8 mouse cellular contexts compared by ENCODE assay signal in the genomic region with DNA sequence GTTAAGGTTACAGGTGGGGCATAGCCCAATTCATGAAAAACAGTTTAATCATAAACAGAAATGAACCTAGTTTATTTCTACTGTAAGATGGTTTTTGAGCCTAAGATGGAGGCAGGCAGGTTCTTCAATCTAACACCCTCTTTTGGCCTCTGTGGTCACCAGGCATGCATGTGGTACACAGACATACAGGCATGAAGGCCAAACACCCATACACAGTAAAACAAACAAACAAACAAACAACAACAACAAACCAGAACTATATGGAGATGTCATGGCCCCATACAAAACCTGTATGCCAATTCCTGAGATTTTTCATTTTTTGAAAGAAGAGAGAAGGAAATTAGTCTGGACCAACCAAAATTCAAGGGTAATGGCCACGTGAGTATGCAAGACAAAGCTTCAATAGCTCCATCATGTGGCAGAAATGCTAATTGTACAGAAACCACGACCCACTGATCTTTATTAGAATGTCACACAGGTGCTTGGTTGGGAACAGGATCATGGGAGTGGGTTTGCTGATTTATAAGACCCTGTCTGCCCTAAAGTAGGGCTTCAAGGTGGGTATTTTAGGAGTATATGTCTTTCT. TPM values are rescaled to one million over a fixed set of nuclear protein-coding genes. Genes with fewer than 3 reads are reported as not detected.
DNase-seq lines count a peak whose midpoint lies in the region; ATAC-seq and TF ChIP-seq lines count a peak whose summit lies in the region.

No protein-coding gene starts in this region.

- no peak overlapping the region for H3K4me2 ChIP-seq in CH12.LX (ENCODE audit: insufficient read depth, low read depth, poor library complexity, severe bottlenecking)
- no peak overlapping the region for H3K4me2 ChIP-seq in heart, embryonic 16.5 days (ENCODE audit: low read depth, low read length)

- WGBS in heart, embryonic 16.5 days = 1% methylated on average over 2 of the region's 2 CpGs

- H3K4me1 ChIP-seq in CH12.LX (ENCODE audit: control insufficient read depth in 1 of 2, insufficient read depth in 2 of 2) = 0 out of 4 replicates have a peak, but pooled peaks cover 0 to 5% of the 10 kb centered on the region in 2 experiments
- no peaks in the 10 kb centered on the region for H3K4me1 ChIP-seq in heart, embryonic 16.5 days (ENCODE audit: control insufficient read depth, insufficient read depth, low read length)

- H3K4me3 ChIP-seq in CH12.LX (replicated peaks in 1 of 3; ENCODE audit: low read depth in 2 of 3, low read length in 2 of 3, poor library complexity in 1 of 3) = no peak overlapping the region
- H3K4me3 ChIP-seq in heart, embryonic 16.5 days (ENCODE audit: low read length) = no peak overlapping the region

- dilution Hi-C loops in CH12.LX (cut with MboI; ENCODE audit: extremely low pct_ligation_motif_present, extremely low pct_unique_long_range_greater_than_20kb, low sequenced_read_pairs) = no loop called here

- TF ChIP-seq EP300 in CH12.LX (IDR thresholded peaks at IDR 0.05; ENCODE audit: low read length) = no peak

- peak; percentile 63 for DNase-seq in adrenal gland, postnatal 10 days
- DNase-seq in adrenal gland, adult 8-10 months = no peak
- DNase-seq in CH12.LX (ENCODE audit: extremely low read depth) = peak; percentile 44
- peak; percentile 84 for DNase-seq in cerebellum, adult 9-10 months
- peak; percentile 77 for DNase-seq in kidney, postnatal 14 days
- DNase-seq in mesoderm, embryonic 11.5 days (ENCODE audit: low read depth, low spot score) = peak; percentile 64
- DNase-seq in natural killer cell, adult 2 months (ENCODE audit: low spot score in 2 of 2) = no peak

- peaks cover 2% of the 10 kb centered on the region for H3K27me3 ChIP-seq in CH12.LX (replicated peaks)
- no peaks in the 10 kb centered on the region for H3K27me3 ChIP-seq in heart, embryonic 16.5 days (ENCODE audit: control insufficient read depth, insufficient read depth, low read length)

- no peak overlapping the region for H3K9ac ChIP-seq in CH12.LX (ENCODE audit: insufficient read depth, low read depth)
- no peak overlapping the region for H3K9ac ChIP-seq in heart, embryonic 16.5 days (ENCODE audit: low read length)

- peak; percentile 64 for TF ChIP-seq RAD21 in CH12.LX (IDR thresholded peaks at IDR 0.05; ENCODE audit: low read depth, low read length)

- H3K79me2 ChIP-seq in CH12.LX (replicated peaks; ENCODE audit: control insufficient read depth, extremely low read depth, insufficient read depth, poor library complexity, severe bottlenecking) = no peaks in the 10 kb centered on the region

- peak; percentile 30 to 77; a peak in 2 of 4 replicates for TF ChIP-seq CTCF in CH12.LX (conservative IDR thresholded peaks at IDR 0.05 in 1 of 2, IDR thresholded peaks at IDR 0.05 in 1 of 2; ENCODE audit: low read depth in 2 of 2, low read length in 2 of 2)

- in situ Hi-C loops in CH12.LX (cut with MboI; ENCODE audit: low pct_ligation_motif_present, low pct_unique_long_range_greater_than_20kb, low sequenced_read_pairs) = no loop called here

- H3K27ac ChIP-seq in CH12.LX (ENCODE audit: insufficient read depth, low read depth) = no peak overlapping the region
- no peak overlapping the region for H3K27ac ChIP-seq in heart, embryonic 16.5 days (ENCODE audit: low read length)

- H3K36me3 ChIP-seq in CH12.LX (replicated peaks in 1 of 2; ENCODE audit: control insufficient read depth in 1 of 2, insufficient read depth in 1 of 2, low read length in 1 of 2) = no peaks in the 10 kb centered on the region
- H3K36me3 ChIP-seq in heart, embryonic 16.5 days (ENCODE audit: control insufficient read depth, insufficient read depth) = no peaks in the 10 kb centered on the region

- no peaks in the 10 kb centered on the region for H3K9me3 ChIP-seq in CH12.LX (replicated peaks; ENCODE audit: low read length)
- H3K9me3 ChIP-seq in heart, embryonic 16.5 days (replicated peaks; ENCODE audit: control insufficient read depth, low read length) = no peaks in the 10 kb centered on the region

- ATAC-seq in heart, embryonic 16.5 days (replicated peaks; ENCODE audit: extremely low read depth, insufficient read depth, low FRiP score) = peak; percentile 28

- no peak for TF ChIP-seq POLR2A in CH12.LX (IDR thresholded peaks at IDR 0.05; ENCODE audit: low read depth, low read length)

TF ChIP-seq in CH12.LX, 34 proteins besides CTCF, POLR2A, EP300 and RAD21 (continues in another document):
- TF ChIP-seq ETS1 (conservative IDR thresholded peaks at IDR 0.05; ENCODE audit: low read depth, low read length) (no peak), MEF2A (IDR thresholded peaks at IDR 0.05; ENCODE audit: borderline replicate concordance, low read depth, low read length) (no peak), PAX5 (IDR thresholded peaks at IDR 0.05; ENCODE audit: low read length) (no peak), NELFE (IDR thresholded peaks at IDR 0.05; ENCODE audit: low read depth, low read length) (no peak), KAT2A (IDR thresholded peaks at IDR 0.05; ENCODE audit: insufficient replicate concordance, low read length) (no peak), IRF4 (IDR thresholded peaks at IDR 0.05; ENCODE audit: low read depth, low read length) (no peak), SMC3 (IDR thresholded peaks at IDR 0.05; ENCODE audit: low read depth, low read length) (peak; percentile 66), GABPA (IDR thresholded peaks at IDR 0.05; ENCODE audit: insufficient replicate concordance, low read depth, low read length) (no peak), ZMIZ1 (IDR thresholded peaks at IDR 0.05; ENCODE audit: low read depth, low read length) (no peak), MAX (IDR thresholded peaks at IDR 0.05; ENCODE audit: low read length) (peak; percentile 89), POLR2AphosphoS2 (IDR thresholded peaks at IDR 0.05; ENCODE audit: low read depth, low read length) (no peak), CHD2 (IDR thresholded peaks at IDR 0.05; ENCODE audit: low read length) (no peak), ELF1 (IDR thresholded peaks at IDR 0.05; ENCODE audit: low read depth, low read length) (no peak), USF2 (conservative IDR thresholded peaks at IDR 0.05; ENCODE audit: low read depth, low read length) (peak; percentile 80), ZNF384 (IDR thresholded peaks at IDR 0.05; ENCODE audit: low read depth, low read length) (no peak), ZKSCAN1 (IDR thresholded peaks at IDR 0.05; ENCODE audit: borderline replicate concordance, low read depth, low read length) (no peak), E2F4 (IDR thresholded peaks at IDR 0.05; ENCODE audit: insufficient replicate concordance, low read depth, low read length) (no peak), TBP (conservative IDR thresholded peaks at IDR 0.05; ENCODE audit: low read depth, low read length) (no peak), TCF12 (IDR thresholded peaks at IDR 0.05; ENCODE audit: low read depth, low read length) (no peak), MXI1 (IDR thresholded peaks at IDR 0.05; ENCODE audit: low read depth, low read length) (no peak), JUND (conservative IDR thresholded peaks at IDR 0.05; ENCODE audit: low read depth, low read length) (no peak), JUN (IDR thresholded peaks at IDR 0.05; ENCODE audit: insufficient read depth, low read depth, low read length) (no peak), ZC3H11A (IDR thresholded peaks at IDR 0.05; ENCODE audit: low read depth, low read length) (no peak), MAFK (IDR thresholded peaks at IDR 0.05; ENCODE audit: insufficient replicate concordance, low read length) (no peak), RCOR1 (conservative IDR thresholded peaks at IDR 0.05; ENCODE audit: low read depth, low read length) (no peak), MYC (IDR thresholded peaks at IDR 0.05; ENCODE audit: low read depth, low read length) (peak; percentile 85), NRF1 (IDR thresholded peaks at IDR 0.05; ENCODE audit: low read depth, low read length) (no peak), BHLHE40 (IDR thresholded peaks at IDR 0.05; ENCODE audit: low read depth, low read length) (peak; percentile 90)

RNA-seq across cellular contexts. Expression of gene Gm19426, which starts 15.2 kb away (rescaled TPM):
- total RNA-seq in adrenal gland, postnatal 10 days (2021) = 1 to 10 TPM; 3.1 to 7.9 TPM
- total RNA-seq in adrenal gland, adult 8-10 months (2022) = 1 to 10 TPM; 1.7 to 4.3 (median 2.8) TPM
- total RNA-seq in CH12.LX (2012; rRNA removed) (not detected in 2 replicates), CH12.LX (2014; rRNA removed) (not detected in 2 replicates)
- not detected in 2 replicates for polyA plus RNA-seq in CH12.LX (2012; ENCODE audit: insufficient read length, low read depth)
- 3.6 and 5.1 TPM in 2 replicates for polyA plus RNA-seq in heart, embryonic 16.5 days (2015; fragmentation: Nextera tagmentation; extraction: Ambion mirVana)

RNA-seq across cellular contexts. Expression of gene Serping1, which starts 16.6 kb away (rescaled TPM):
- total RNA-seq in adrenal gland, postnatal 10 days (2021) = 100 to 1,000 TPM in 1 of 2 experiments, 10 to 100 TPM in 1; 79.2 to 110 TPM
- 100 to 1,000 TPM in 1 of 4 experiments, 10 to 100 TPM in 3; 80.5 to 116 (median 91.7) TPM for total RNA-seq in adrenal gland, adult 8-10 months (2022)
- total RNA-seq in CH12.LX (2012; rRNA removed) (not detected in 2 replicates), CH12.LX (2014; rRNA removed) (not detected in 2 replicates)
- polyA plus RNA-seq in CH12.LX (2012; ENCODE audit: insufficient read length, low read depth) = not detected in 2 replicates
- polyA plus RNA-seq in heart, embryonic 16.5 days (2015; fragmentation: Nextera tagmentation; extraction: Ambion mirVana) = 44.6 and 51.2 TPM in 2 replicates

RNA-seq across cellular contexts. Expression of gene Ypel4, which starts 24.8 kb away (rescaled TPM):
- total RNA-seq in adrenal gland, postnatal 10 days (2021) = 1 to 10 TPM; 4.2 to 7.9 TPM
- total RNA-seq in adrenal gland, adult 8-10 months (2022) = 10 to 100 TPM in 2 of 4 experiments, 1 to 10 TPM in 2; 4.5 to 11.8 (median 9.7) TPM
- total RNA-seq in CH12.LX (2012; rRNA removed) (0.25 and 0.59 TPM in 2 replicates), CH12.LX (2014; rRNA removed) (not detected in 2 replicates)
- not detected in 2 replicates for polyA plus RNA-seq in CH12.LX (2012; ENCODE audit: insufficient read length, low read depth)
- 2.4 and 2.6 TPM in 2 replicates for polyA plus RNA-seq in heart, embryonic 16.5 days (2015; fragmentation: Nextera tagmentation; extraction: Ambion mirVana)

RNA-seq across cellular contexts. Expression of gene Clp1, which starts 31.5 kb away (rescaled TPM):
- 10 to 100 TPM; 15.5 to 15.9 TPM for total RNA-seq in adrenal gland, postnatal 10 days (2021)
- total RNA-seq in adrenal gland, adult 8-10 months (2022) = 10 to 100 TPM; 12.6 to 15.2 (median 14.3) TPM
- total RNA-seq in CH12.LX (2012; rRNA removed) (32.0 and 42.1 TPM in 2 replicates), CH12.LX (2014; rRNA removed) (65.2 and 67.1 TPM in 2 replicates)
- polyA plus RNA-seq in CH12.LX (2012; ENCODE audit: insufficient read length, low read depth) = 37.0 and 46.5 TPM in 2 replicates
- 17.9 and 19.5 TPM in 2 replicates for polyA plus RNA-seq in heart, embryonic 16.5 days (2015; fragmentation: Nextera tagmentation; extraction: Ambion mirVana)

RNA-seq across cellular contexts. Expression of gene Ube2l6, which starts 40.0 kb away (rescaled TPM):
- total RNA-seq in adrenal gland, postnatal 10 days (2021) = 10 to 100 TPM; 29.5 to 31.3 TPM
- 10 to 100 TPM; 13.3 to 20.7 (median 15.2) TPM for total RNA-seq in adrenal gland, adult 8-10 months (2022)
- total RNA-seq in CH12.LX (2012; rRNA removed) (1.7 and 2.0 TPM in 2 replicates), CH12.LX (2014; rRNA removed) (7.3 and 8.5 TPM in 2 replicates)
- 4.1 and 5.0 TPM in 2 replicates for polyA plus RNA-seq in CH12.LX (2012; ENCODE audit: insufficient read length, low read depth)
- polyA plus RNA-seq in heart, embryonic 16.5 days (2015; fragmentation: Nextera tagmentation; extraction: Ambion mirVana) = 102 and 110 TPM in 2 replicates

Comparison
In these comparisons a context has a peak if more than half of its experiments do, and no peak if none do; other contexts are left out.
1. DNase-seq: peak in adrenal gland, postnatal 10 days (single experiment), CH12.LX (single experiment), cerebellum, adult 9-10 months (single experiment), kidney, postnatal 14 days (single experiment) and mesoderm, embryonic 11.5 days (single experiment); none in adrenal gland, adult 8-10 months (single experiment) and natural killer cell, adult 2 months (0 of 2).
2. RNA of gene Serping1, which starts 16.6 kb away (total RNA-seq): 79.2 to 110 TPM in adrenal gland, postnatal 10 days and 80.5 to 116 TPM in adrenal gland, adult 8-10 months; not detected in CH12.LX; every median in the first group is over 10 times any median in the second.